Mouse (Mus musculus) stomach, postnatal 0 days (tissue): ENCODE results near the gene Glcci1.

Experiments
- CTCF ChIP-seq: IDR thresholded peaks from 2 replicates; pipeline ENCODE4 v1.5.1; 2016; ENCODE audit warnings: antibody characterized with exemption, low read depth, mild to moderate bottlenecking, moderate library complexity
- EP300 ChIP-seq: optimal IDR thresholded peaks from 2 replicates; pipeline ENCODE3; 2016; ENCODE audit warnings: antibody characterized with exemption

- no peak for TF ChIP-seq CTCF
- TF ChIP-seq EP300: no peak
These were observed 812 bp downstream of the Glcci1 start for GRCm38 (mm10) chr6:8509961-8510863.
